Mouse (Mus musculus) kidney, embryonic 16.5 days (tissue): ENCODE measurements around the gene Carhsp1. TPM values are rescaled to one million over a fixed set of nuclear protein-coding genes. Genes with fewer than 3 reads are reported as not detected.
A peak's percentile ranks its signal among the peaks of the same experiment; 100 is the strongest.

ENCODE experiments used
- ATAC-seq: fragments of 200-750 bp; cut with Nextera tagmentation; 2 replicates; pipeline ENCODE4 v1.8.0; 2017; ENCODE audit warnings: moderate TSS enrichment; ENCODE audit not compliant: low FRiP score, low TSS enrichment
- H3K27ac ChIP-seq: fragments of 300-500 bp; sonication (generic); 2 replicates; pipeline ENCODE4 v1.5.1; 2014; ENCODE audit warnings: low read length
- H3K27me3 ChIP-seq: fragments of 300-500 bp; sonication (generic); 2 replicates; pipeline ENCODE4 v1.6.1; 2014; ENCODE audit warnings: low read length, control low read depth, mixed read lengths; ENCODE audit not compliant: insufficient read depth
- H3K36me3 ChIP-seq: fragments of 300-500 bp; sonication (generic); 2 replicates; pipeline ENCODE4 v1.6.1; 2014; ENCODE audit warnings: low read length, control low read depth, mixed read lengths; ENCODE audit not compliant: insufficient read depth
- H3K4me1 ChIP-seq: fragments of 300-500 bp; sonication (generic); 2 replicates; pipeline ENCODE4 v1.6.1; 2014; ENCODE audit warnings: low read length, control low read depth, mixed read lengths; ENCODE audit not compliant: insufficient read depth
- H3K4me2 ChIP-seq: fragments of 300-500 bp; sonication (generic); replicated peaks from 2 replicates; pipeline ENCODE4 v1.6.1; 2014; ENCODE audit warnings: low read depth, low read length
- H3K4me3 ChIP-seq: fragments of 300-500 bp; sonication (generic); 2 replicates; pipeline ENCODE4 v1.5.1; 2014; ENCODE audit warnings: mild to moderate bottlenecking, low read length
- H3K9ac ChIP-seq: fragments of 300-500 bp; sonication (generic); replicated peaks from 2 replicates; pipeline ENCODE4 v1.6.1; 2014; ENCODE audit warnings: low read length
- H3K9me3 ChIP-seq: fragments of 300-500 bp; sonication (generic); 2 replicates; pipeline ENCODE4 v1.6.1; 2016; ENCODE audit warnings: low read length, control low read depth
- WGBS: fragments of 180-500 bp; shearing (Covaris S2); extraction: QIAGEN DNeasy Blood & Tissue Kit; methylation state at CpG from one replicate; pipeline ENCODE4 v1.1.7; 2014; 5-methylcytosine and 5-hydroxymethylcytosine counted together
- polyA plus RNA-seq: library from polyadenylated mRNA; unstranded; fragments of >200 nt; fragmentation: Nextera tagmentation; extraction: Ambion mirVana; gene quantifications from 2 replicates; pipeline ENCODE4 v1.2.1, GENCODE M21; 2015

Gene Carhsp1
- polyA plus RNA-seq, 1 experiment from 2014 or later = 86.9 TPM

DNA sequence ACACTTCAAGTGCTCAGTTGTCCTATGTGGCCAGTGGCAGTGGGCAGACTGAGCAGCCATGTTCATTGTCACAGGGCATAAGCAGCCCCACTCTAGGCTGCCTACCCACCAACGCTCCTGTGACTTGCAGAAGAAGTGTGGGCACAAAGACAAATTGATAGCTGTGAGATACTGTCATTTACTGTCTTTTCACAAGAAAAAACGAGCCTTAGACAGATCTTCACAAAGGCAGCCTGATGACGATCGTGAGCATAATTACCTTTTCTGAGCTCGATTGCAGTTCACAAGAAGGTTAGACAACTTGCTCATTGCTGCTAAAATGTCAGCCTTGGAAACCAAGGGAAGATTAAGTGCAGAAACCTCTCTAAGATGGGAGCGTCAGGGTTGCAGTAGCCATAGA lies 16.8 kb downstream of the Carhsp1 start:
- 83% methylated on average over 6 of the region's 6 CpGs for WGBS
- Histone ChIP-seq H3K4me2 (no peak overlapping the region), H3K27me3 (no peaks in the 10 kb centered on the region), H3K9ac (no peak overlapping the region), H3K4me1 (no peaks in the 10 kb centered on the region), H3K36me3 (peaks cover 53% of the 10 kb centered on the region), H3K4me3 (no peak overlapping the region), H3K9me3 (no peaks in the 10 kb centered on the region), H3K27ac (no peak overlapping the region)
- no peak for ATAC-seq

DNA sequence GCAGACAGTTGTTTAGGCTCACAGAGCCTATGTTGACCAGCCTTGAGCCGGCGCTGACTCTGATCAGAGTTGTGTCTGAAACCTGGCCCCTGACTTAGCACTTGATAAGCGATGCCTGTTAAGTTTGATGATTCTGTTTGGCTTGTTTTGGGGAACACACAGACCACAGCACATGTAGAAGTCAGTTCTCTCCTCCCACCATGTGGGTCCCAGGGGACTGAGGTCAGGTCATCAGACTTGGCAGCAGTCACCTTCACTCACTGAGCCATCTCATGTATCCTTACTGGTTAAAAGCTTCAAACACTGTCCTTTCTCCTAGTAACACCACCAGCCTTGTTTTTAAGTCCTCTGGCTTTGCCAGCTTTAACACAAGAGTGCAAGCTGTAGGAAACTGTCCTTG lies 21.9 kb downstream of the Carhsp1 start:
- WGBS = 94% methylated on average over 3 of the region's 3 CpGs
- Histone ChIP-seq H3K9me3 (no peaks in the 10 kb centered on the region), H3K9ac (no peak overlapping the region), H3K27me3 (no peaks in the 10 kb centered on the region), H3K4me2 (no peak overlapping the region), H3K4me3 (no peak overlapping the region), H3K36me3 (peaks cover 62% of the 10 kb centered on the region), H3K4me1 (no peaks in the 10 kb centered on the region), H3K27ac (no peak overlapping the region)
- ATAC-seq = no peak

DNA sequence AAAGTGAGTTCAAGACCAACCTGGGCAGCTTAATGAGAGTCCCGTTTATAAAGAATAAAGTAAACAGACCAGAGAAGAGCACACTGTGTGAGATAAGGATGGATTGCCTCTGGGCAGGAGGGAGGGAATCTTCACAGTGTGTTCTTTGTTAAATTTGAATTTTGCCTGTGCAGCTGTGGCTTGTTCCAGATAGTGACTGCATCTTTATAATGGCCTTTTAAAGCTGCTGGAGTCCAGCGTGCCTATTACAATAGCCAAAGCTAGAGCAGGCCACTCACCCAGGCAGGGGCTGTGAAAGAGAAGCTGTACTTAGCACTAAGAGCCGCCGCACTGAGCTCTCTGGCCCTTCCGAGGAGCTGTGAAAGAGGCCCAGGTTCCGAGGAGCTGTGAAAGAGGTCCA lies 26.4 kb downstream of the Carhsp1 start:
- H3K9me3 ChIP-seq = no peaks in the 10 kb centered on the region
- 92% methylated on average over 6 of the region's 6 CpGs for WGBS
- no peaks in the 10 kb centered on the region for H3K4me1 ChIP-seq
- peaks cover 64% of the 10 kb centered on the region for H3K36me3 ChIP-seq
- no peak overlapping the region for H3K27ac ChIP-seq
- no peak overlapping the region for H3K4me3 ChIP-seq
- H3K4me2 ChIP-seq = no peak overlapping the region
- H3K27me3 ChIP-seq = no peaks in the 10 kb centered on the region
- H3K9ac ChIP-seq = no peak overlapping the region
- ATAC-seq = no peak

DNA sequence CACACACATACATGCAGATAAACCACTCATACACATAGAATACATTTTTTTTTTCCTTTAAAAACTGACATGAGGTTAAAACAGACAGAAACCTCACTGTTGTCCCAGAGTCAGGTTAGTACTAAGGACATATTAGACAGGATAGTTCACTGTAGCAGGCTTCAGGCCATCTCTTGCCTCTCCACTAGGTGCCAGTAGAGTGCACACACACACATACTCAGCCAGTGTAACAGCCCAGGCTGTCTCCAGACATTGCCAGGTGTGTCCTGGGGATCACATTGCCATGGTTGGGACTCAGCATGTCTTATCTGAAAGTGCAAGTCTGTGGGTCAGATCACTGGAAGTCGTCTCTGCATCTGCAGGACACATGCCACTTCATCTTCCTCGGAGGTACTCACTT lies 28.1 kb downstream of the Carhsp1 start:
- no peak overlapping the region for H3K4me3 ChIP-seq
- H3K9me3 ChIP-seq = no peaks in the 10 kb centered on the region
- 75% methylated on average over 2 of the region's 2 CpGs for WGBS
- no peaks in the 10 kb centered on the region for H3K27me3 ChIP-seq
- peak; percentile 71; the same call in 1 of the 2 replicates for ATAC-seq
- H3K27ac ChIP-seq = no peak overlapping the region
- peaks cover under 1% of the 10 kb centered on the region for H3K4me1 ChIP-seq
- H3K9ac ChIP-seq = no peak overlapping the region
- no peak overlapping the region for H3K4me2 ChIP-seq
- H3K36me3 ChIP-seq = peaks cover 55% of the 10 kb centered on the region

DNA sequence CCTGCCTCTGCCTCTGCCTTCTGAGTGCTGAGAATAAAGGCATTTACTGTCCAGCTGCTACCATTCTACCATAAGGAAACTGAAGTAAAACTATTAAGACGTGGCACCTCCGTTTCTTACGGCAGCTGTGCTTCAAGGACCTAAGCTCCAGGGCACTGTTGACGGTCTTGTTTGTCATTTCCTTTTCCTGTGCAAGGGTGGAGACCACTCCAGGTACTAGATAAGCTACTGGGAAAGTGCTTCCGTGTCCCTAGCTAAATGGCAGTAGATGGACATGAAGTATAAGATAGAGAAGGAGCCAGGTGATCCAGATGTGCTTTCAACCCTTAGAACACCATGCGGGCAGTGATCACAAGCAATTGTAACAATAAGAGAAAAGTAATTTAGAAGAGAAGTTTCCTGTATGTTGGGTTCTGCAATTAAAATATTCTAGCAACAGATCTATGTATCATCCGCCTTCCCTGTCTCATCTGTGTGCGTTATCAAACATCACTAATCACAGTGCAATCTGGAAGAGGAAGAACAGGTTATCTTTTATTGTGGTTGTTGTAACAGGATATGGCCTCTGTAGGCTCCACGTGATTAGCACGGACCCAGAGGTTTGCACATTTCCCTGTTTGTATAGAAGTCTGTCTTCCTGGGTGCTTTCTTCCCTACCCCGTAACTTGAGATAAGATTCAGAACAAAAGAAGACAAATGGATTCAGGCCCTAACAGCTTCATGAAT lies 32.3 kb downstream of the Carhsp1 start:
- no peak for ATAC-seq
- H3K4me3 ChIP-seq = no peak overlapping the region
- H3K36me3 ChIP-seq = peaks cover 32% of the 10 kb centered on the region
- H3K27ac ChIP-seq = no peak overlapping the region
- H3K4me1 ChIP-seq = peaks cover 19% of the 10 kb centered on the region
- no peak overlapping the region for H3K4me2 ChIP-seq
- 75% methylated on average over 11 of the region's 11 CpGs for WGBS
- H3K27me3 ChIP-seq = no peaks in the 10 kb centered on the region
- no peak overlapping the region for H3K9ac ChIP-seq
- no peaks in the 10 kb centered on the region for H3K9me3 ChIP-seq

DNA sequence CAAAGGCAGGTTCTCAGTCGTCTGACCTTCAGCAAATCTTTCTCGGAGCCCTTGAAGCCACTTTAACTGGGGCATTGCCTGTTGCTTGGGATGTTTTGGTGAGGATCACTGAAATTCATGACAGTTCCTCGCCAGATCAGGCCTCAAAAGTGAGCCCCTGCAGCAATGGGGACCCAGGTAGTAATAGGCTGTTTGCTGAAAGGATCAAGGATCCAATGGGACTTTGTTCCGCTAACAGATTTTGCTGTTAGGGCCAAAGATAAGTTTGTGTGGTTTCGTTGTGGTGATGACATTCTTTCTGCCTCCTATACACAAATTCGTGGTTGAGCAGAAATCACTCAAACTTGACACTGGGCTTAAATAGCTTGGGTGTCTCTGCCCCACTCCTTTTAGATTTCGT lies 33.8 kb downstream of the Carhsp1 start:
- no peaks in the 10 kb centered on the region for H3K9me3 ChIP-seq
- no peaks in the 10 kb centered on the region for H3K27me3 ChIP-seq
- no peak for ATAC-seq
- H3K4me2 ChIP-seq = peak overlapping the region; percentile 85
- H3K36me3 ChIP-seq = peaks cover 20% of the 10 kb centered on the region
- peak overlapping the region; percentile 79 for H3K9ac ChIP-seq
- WGBS = 44% methylated on average over 7 of the region's 7 CpGs
- H3K4me1 ChIP-seq = peaks cover 19% of the 10 kb centered on the region
- peak overlapping the region; percentile 76 for H3K27ac ChIP-seq
- peak overlapping the region; percentile 77 for H3K4me3 ChIP-seq

DNA sequence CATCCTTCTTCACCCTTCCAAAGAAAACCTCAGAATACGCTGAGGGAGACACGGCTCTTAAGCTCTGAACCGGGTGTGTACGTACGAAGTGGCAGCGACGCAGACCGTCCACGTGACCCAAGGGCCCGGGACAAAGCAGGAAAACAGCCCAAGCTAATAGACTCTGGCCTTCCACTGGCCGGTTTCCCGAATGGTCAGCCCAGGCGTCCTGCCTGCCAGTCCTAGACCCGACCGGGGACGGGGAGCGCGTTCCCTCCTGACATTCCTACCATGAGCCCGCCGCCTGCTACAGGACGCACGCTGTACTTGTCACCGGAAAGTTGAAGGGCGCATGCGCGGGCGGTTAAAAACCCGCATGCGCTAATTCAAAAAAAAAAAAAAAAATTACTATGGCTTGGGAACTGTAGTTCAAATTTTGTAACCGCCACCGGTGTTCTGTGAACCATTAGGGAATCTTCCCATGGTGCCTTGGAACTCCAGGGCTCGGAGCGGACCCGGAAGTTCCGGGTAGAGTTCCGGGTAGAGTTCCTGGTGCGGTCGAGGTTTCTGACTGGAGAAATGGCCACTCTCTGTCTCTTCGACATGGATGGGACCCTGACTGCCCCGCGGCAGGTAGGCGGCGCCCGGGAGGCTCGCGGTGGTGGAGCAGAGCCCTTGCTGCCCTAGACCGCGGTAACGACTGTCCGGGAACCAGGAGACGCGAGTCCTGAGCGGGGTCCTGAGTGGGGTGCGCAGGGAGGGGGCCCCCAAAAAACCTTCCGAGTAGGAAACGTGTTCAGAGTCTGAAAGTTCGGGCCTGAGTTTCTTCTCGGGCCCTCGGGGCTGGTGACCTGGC lies 34.5 kb downstream of the Carhsp1 start, which contains the start of the genes Pmm2 and Tmem186:
Pmm2 (plus strand) TSS at position 458 of the 835 bp plus-strand sequence.
Tmem186 (minus strand) TSS at position 496 of the 835 bp plus-strand sequence.
- Histone ChIP-seq H3K4me2 (peak within 1 kb of the TSS; percentile 85), H3K27ac (peak within 1 kb of the TSS; percentile 76), H3K36me3 (peaks cover 14% of the 10 kb centered on the region), H3K4me1 (peaks cover 19% of the 10 kb centered on the region), H3K9me3 (no peaks in the 10 kb centered on the region), H3K4me3 (peak within 1 kb of the TSS; percentile 77), H3K27me3 (no peaks in the 10 kb centered on the region), H3K9ac (peak within 1 kb of the TSS; percentile 79)
- WGBS = under 1% methylated on average over 59 of the region's 59 CpGs
- ATAC-seq = peak; percentile 94

DNA sequence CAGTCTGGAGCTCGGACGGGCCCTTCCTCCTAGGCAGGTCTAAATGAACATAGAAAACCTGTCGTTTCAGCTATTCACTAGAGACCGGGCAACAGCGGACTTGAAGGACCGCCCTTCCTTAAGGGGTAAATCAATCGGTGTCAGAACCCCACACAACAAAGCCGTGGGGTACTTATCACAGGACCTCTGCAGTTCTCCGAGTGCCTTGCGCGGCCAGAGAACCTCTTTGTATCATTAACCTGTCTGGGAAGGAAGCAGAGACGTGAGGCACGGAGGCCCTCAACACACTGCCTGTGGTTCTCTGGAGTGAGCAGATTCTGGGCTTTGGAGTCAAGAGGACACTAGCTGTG lies 35.1 kb downstream of the Carhsp1 start:
- Histone ChIP-seq H3K27ac (peak overlapping the region; percentile 76), H3K27me3 (no peaks in the 10 kb centered on the region), H3K4me3 (peak overlapping the region; percentile 77), H3K4me1 (peaks cover 19% of the 10 kb centered on the region), H3K9me3 (no peaks in the 10 kb centered on the region), H3K36me3 (peaks cover 14% of the 10 kb centered on the region), H3K9ac (peak overlapping the region; percentile 79), H3K4me2 (peak overlapping the region; percentile 85)
- peak; percentile 13; the same call in 1 of the 2 replicates for ATAC-seq
- under 1% methylated on average over 13 of the region's 13 CpGs for WGBS

DNA sequence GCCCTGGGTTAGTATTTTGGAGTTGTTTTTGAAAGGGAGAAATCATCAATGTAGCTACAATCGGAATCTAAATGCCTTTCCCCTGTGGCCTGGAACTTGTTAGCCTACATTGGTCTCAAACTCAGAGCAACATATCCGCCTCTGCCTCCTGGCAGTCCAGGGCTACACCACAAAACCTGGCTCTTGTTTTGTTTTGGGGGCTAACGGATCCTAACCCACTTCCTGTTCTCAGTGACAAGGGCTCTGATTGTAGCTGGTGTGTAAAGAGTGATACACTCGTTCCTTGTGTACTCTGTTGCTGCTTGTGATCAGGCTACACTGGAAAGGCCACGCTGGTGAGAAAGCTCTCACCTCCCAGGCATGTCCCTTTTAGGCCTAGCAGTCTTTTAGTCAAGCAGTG lies 40.5 kb downstream of the Carhsp1 start:
- Histone ChIP-seq H3K27me3 (no peaks in the 10 kb centered on the region), H3K4me2 (no peak overlapping the region), H3K4me1 (peaks cover 8% of the 10 kb centered on the region), H3K36me3 (peaks cover 19% of the 10 kb centered on the region), H3K4me3 (no peak overlapping the region), H3K27ac (no peak overlapping the region), H3K9ac (no peak overlapping the region), H3K9me3 (no peaks in the 10 kb centered on the region)
- WGBS = 90% methylated on average over 5 of the region's 5 CpGs
- ATAC-seq = no peak

DNA sequence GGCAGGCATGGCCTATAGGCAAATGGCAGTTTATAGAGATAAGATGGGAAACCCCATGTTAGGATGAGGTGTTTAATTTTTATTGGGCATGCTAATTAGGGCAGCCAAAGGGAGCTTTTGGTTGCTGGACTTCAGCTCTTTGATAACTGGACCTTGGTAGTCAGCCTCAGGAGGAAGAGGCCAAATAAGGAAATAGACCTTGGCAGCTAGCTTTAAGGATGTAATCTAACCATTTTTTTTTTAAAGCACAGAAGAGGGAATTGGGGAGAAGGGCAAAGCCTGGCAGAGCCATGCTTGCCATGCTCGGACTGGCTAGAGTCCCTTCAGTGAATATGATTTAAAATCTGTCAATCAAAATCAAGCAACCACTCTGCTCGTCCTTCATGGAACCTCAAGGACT lies 41.5 kb downstream of the Carhsp1 start:
- Histone ChIP-seq H3K9me3 (no peaks in the 10 kb centered on the region), H3K27me3 (no peaks in the 10 kb centered on the region), H3K36me3 (peaks cover 14% of the 10 kb centered on the region), H3K4me3 (no peak overlapping the region), H3K27ac (no peak overlapping the region), H3K4me1 (no peaks in the 10 kb centered on the region), H3K4me2 (no peak overlapping the region), H3K9ac (no peak overlapping the region)
- ATAC-seq = no peak
- WGBS = 83% methylated on average over 2 of the region's 2 CpGs
